Mouse (Mus musculus) hindbrain, postnatal 0 days (tissue): Measurements from ENCODE around the gene Cacna2d1. TPM values are rescaled to one million over a fixed set of nuclear protein-coding genes. Genes with fewer than 3 reads are reported as not detected.

Experiments used
- ATAC-seq: fragments of 200-750 bp; cut with Nextera tagmentation; 2 replicates; pipeline ENCODE4 v1.8.0; 2017; ENCODE audit warnings: mild to moderate bottlenecking, moderate TSS enrichment, moderate library complexity
- DNase-seq: peaks from one replicate; pipeline ENCODE4 v3.0.0-alpha.2; 2015; ENCODE audit warnings: low spot score
- H3K27ac ChIP-seq: fragments of 300-500 bp; sonication (generic); 2 replicates; pipeline ENCODE4 v1.5.1; 2014; ENCODE audit warnings: mild to moderate bottlenecking
- H3K27me3 ChIP-seq: fragments of 300-500 bp; sonication (generic); 2 replicates; pipeline ENCODE4 v1.6.1; 2014; ENCODE audit warnings: low read length, mixed read lengths; ENCODE audit not compliant: insufficient read depth
- H3K36me3 ChIP-seq: fragments of 300-500 bp; sonication (generic); 2 replicates; pipeline ENCODE4 v1.6.1; 2014; ENCODE audit warnings: low read length, mixed read lengths; ENCODE audit not compliant: insufficient read depth
- H3K4me1 ChIP-seq: fragments of 300-500 bp; sonication (generic); 2 replicates; pipeline ENCODE4 v1.6.1; 2014; ENCODE audit warnings: antibody characterized with exemption, low read length, mixed read lengths; ENCODE audit not compliant: insufficient read depth
- H3K4me2 ChIP-seq: fragments of 300-500 bp; sonication (generic); 2 replicates; pipeline ENCODE4 v1.6.1; 2014; ENCODE audit warnings: low read depth, mild to moderate bottlenecking, low read length, moderate library complexity, mixed read lengths
- H3K4me3 ChIP-seq: fragments of 300-500 bp; sonication (generic); 2 replicates; pipeline ENCODE4 v1.5.1; 2014; ENCODE audit warnings: low read length
- H3K9ac ChIP-seq: fragments of 300-500 bp; sonication (generic); replicated peaks from 2 replicates; pipeline ENCODE4 v1.6.1; 2014; ENCODE audit warnings: mild to moderate bottlenecking, low read length, moderate library complexity, mixed read lengths
- H3K9me3 ChIP-seq: fragments of 300-500 bp; sonication (generic); 2 replicates; pipeline ENCODE4 v1.6.1; 2016; ENCODE audit warnings: low read length, mixed read lengths
- CTCF ChIP-seq: IDR thresholded peaks from 2 replicates; pipeline ENCODE4 v1.5.1; 2016; ENCODE audit warnings: antibody characterized with exemption, control low read depth, low read depth
- WGBS: fragments of 180-500 bp; shearing (Covaris S2); extraction: QIAGEN DNeasy Blood & Tissue Kit; methylation state at CpG from one replicate; pipeline ENCODE4 v1.1.7; 2014; 5-methylcytosine and 5-hydroxymethylcytosine counted together
- polyA plus RNA-seq: library from polyadenylated mRNA; unstranded; fragments of >200 nt; fragmentation: Nextera tagmentation; extraction: Ambion mirVana; gene quantifications from 2 replicates; pipeline ENCODE4 v1.2.1, GENCODE M21; 2015
- total RNA-seq: library from RNA; depleted of rRNA; stranded (reverse); fragments of >200 nt; gene quantifications from 2 replicates; pipeline ENCODE4 v1.2.3, GENCODE M21; 2014; rRNA removed

Gene Cacna2d1
- total and polyA plus RNA-seq, 2 experiments from 2014 or later, result 36.3 to 58.8 TPM

GRCm38 (mm10) chr5:16414693-16415092 lies 480.2 kb downstream of the Cacna2d1 start:
- no peaks in the 10 kb centered on the region for H3K27me3 ChIP-seq
- no peak for DNase-seq
- H3K27ac ChIP-seq, result no peak overlapping the region
- H3K9ac ChIP-seq, result no peak overlapping the region
- H3K9me3 ChIP-seq, result no peaks in the 10 kb centered on the region
- H3K4me1 ChIP-seq, result no peaks in the 10 kb centered on the region
- ATAC-seq, result no peak
- no peak overlapping the region for H3K4me2 ChIP-seq
- H3K4me3 ChIP-seq, result no peak overlapping the region
- TF ChIP-seq CTCF, result no peak
- no peaks in the 10 kb centered on the region for H3K36me3 ChIP-seq

- DNase-seq, result no peak
- Histone ChIP-seq H3K27me3 (no peaks in the 10 kb centered on the region), H3K9me3 (no peaks in the 10 kb centered on the region), H3K9ac (no peak overlapping the region), H3K36me3 (no peaks in the 10 kb centered on the region), H3K4me1 (no peaks in the 10 kb centered on the region), H3K27ac (no peak overlapping the region), H3K4me2 (no peak overlapping the region), H3K4me3 (no peak overlapping the region)
- WGBS, result 85% methylated on average over 1 of the region's 1 CpGs
- ATAC-seq, result no peak
- no peak for TF ChIP-seq CTCF
Observed at GRCm38 (mm10) chr5:16417996-16418395, 483.5 kb downstream of the Cacna2d1 start.

- no peaks in the 10 kb centered on the region for H3K36me3 ChIP-seq
- 83% methylated on average over 3 of the region's 3 CpGs for WGBS
- H3K9me3 ChIP-seq, result no peaks in the 10 kb centered on the region
- DNase-seq (no peak), ATAC-seq (no peak)
- TF ChIP-seq CTCF, result no peak
- H3K9ac ChIP-seq, result no peak overlapping the region
- no peak overlapping the region for H3K4me2 ChIP-seq
- H3K4me3 ChIP-seq, result no peak overlapping the region
- no peaks in the 10 kb centered on the region for H3K27me3 ChIP-seq
- no peaks in the 10 kb centered on the region for H3K4me1 ChIP-seq
- H3K27ac ChIP-seq, result no peak overlapping the region
Observed at GRCm38 (mm10) chr5:16418504-16418903, 484.0 kb downstream of the Cacna2d1 start.

Other genes with a start within 250 kb of the Cacna2d1 start
- gene Speer4c, start 220.4 kb upstream of the Cacna2d1 start, total RNA-seq, result not detected in 2 replicates
- gene Speer4c, start 220.4 kb upstream of the Cacna2d1 start, polyA plus RNA-seq, result not detected in 2 replicates